In the genomic region with DNA sequence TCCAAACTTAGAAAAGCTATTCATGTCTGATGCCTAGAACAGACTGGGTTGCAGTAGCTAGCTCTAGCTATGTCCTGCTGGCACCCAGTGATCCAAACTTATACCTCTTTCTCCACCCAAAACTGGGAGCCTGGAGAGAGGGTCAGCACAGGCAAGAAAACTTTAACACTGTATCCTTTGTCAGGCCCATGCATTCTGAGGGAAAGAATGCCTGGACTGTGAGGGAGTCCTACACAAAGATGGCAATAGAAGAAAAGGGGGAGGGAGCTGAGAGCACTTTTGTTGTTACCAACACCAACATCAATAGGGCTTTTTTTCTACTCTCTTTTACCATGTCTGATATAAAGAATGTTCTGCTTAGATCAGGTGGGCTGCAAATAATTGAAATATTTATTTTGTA, we compare ENCODE assay signal across 15 mouse cellular contexts. TPM values are rescaled to one million over a fixed set of nuclear protein-coding genes. Genes with fewer than 3 reads are reported as not detected.
"Had no signal": no experiment of that assay in that cellular context is flagged by ENCODE, and none has a peak within 500 bp of the region (broad histone marks: within the 10 kb centered on the region; RNA-seq: fewer than 3 reads in every experiment).

No protein-coding gene starts in this region.

- H3K4me2 ChIP-seq: liver, embryonic 13.5 days; neural tube, embryonic 12.5 days had no signal

- ATAC-seq: intestine, postnatal 0 days; liver, postnatal 0 days had no signal

- H3K9me3 ChIP-seq: liver, embryonic 13.5 days; neural tube, embryonic 12.5 days had no signal

- H3K27me3 ChIP-seq: liver, embryonic 13.5 days; neural tube, embryonic 12.5 days had no signal

- H3K27ac ChIP-seq: liver, embryonic 13.5 days; neural tube, embryonic 12.5 days had no signal

- H3K4me1 ChIP-seq: liver, embryonic 13.5 days; neural tube, embryonic 12.5 days had no signal

- H3K4me3 ChIP-seq: left cerebral cortex, adult 2 months; liver, embryonic 13.5 days; myocyte; neural tube, embryonic 12.5 days had no signal

- H3K36me3 ChIP-seq: liver, embryonic 13.5 days; neural tube, embryonic 12.5 days had no signal

- H3K9ac ChIP-seq: liver, embryonic 13.5 days; liver, postnatal 0 days; neural tube, embryonic 12.5 days had no signal

- DNase-seq: kidney, adult 8-10 months; kidney, postnatal 25 days; liver; liver, embryonic 13.5 days; liver, postnatal 0 days; midbrain, embryonic 14.5 days; retina, postnatal 1 day; right cerebral cortex, postnatal 4 days; spleen, adult 18-20 months; thymus, adult 2 months; thymus, postnatal 36 days had no signal

RNA-seq across cellular contexts. Expression of gene Ugt8a, which starts 55.4 kb away (rescaled TPM):
- polyA plus RNA-seq: myocyte had no signal
